24 mouse cellular contexts compared by ENCODE assay signal in the genomic region with DNA sequence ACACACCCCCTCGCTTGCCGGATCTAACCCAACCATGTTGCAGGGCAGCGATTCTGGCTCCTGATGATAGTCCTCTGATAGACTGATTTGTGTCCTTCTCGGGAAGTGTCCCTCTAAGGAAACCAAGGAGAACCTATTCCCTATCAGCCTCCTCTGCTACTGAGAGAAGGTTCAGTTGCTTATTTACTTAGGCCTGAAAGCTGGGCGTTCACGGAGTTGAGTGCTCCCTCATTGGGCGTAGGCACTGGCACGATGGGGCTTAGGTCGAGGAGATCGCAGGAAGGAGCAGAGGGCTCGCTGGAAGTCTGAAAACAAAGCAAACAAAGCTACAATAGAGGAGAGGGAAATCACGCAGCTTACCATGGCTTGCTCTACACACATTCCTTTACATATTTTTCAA. TPM values are rescaled to one million over a fixed set of nuclear protein-coding genes. Genes with fewer than 3 reads are reported as not detected.
DNase-seq lines count a peak whose midpoint lies in the region; ATAC-seq and TF ChIP-seq lines count a peak whose summit lies in the region.
"Had no signal": no experiment of that assay in that cellular context is flagged by ENCODE, and none has a peak within 500 bp of the region (broad histone marks: within the 10 kb centered on the region; RNA-seq: fewer than 3 reads in every experiment).

No protein-coding gene starts in this region.

- H3K9me3 ChIP-seq in midbrain, embryonic 11.5 days (ENCODE audit: control insufficient read depth, low read length) = no peaks in the 10 kb centered on the region
- H3K9me3 ChIP-seq in midbrain, postnatal 0 days (ENCODE audit: low read length) = no peaks in the 10 kb centered on the region
- H3K9me3 ChIP-seq in neural tube, embryonic 15.5 days (replicated peaks) = no peaks in the 10 kb centered on the region
- H3K9me3 ChIP-seq: embryonic facial prominence, embryonic 10.5 days; embryonic facial prominence, embryonic 13.5 days; forebrain, embryonic 12.5 days; forebrain, embryonic 15.5 days; hindbrain, embryonic 12.5 days; hindbrain, embryonic 15.5 days had no signal

- ATAC-seq in midbrain, embryonic 11.5 days (ENCODE audit: low FRiP score) = no peak
- ATAC-seq in midbrain, postnatal 0 days (ENCODE audit: low FRiP score) = no peak
- ATAC-seq in neural tube, embryonic 15.5 days (ENCODE audit: low FRiP score) = no peak
- ATAC-seq: activated CD4-positive, CD25-positive, alpha-beta regulatory T cell, adult 4 months; forebrain, embryonic 15.5 days had no signal

- DNase-seq in heart, adult 11 months = peak; percentile 85
- DNase-seq in heart, adult 18-20 months = no peak
- DNase-seq in midbrain, embryonic 11.5 days (ENCODE audit: low spot score, missing footprints) = peak; percentile 65
- DNase-seq in midbrain, postnatal 0 days (ENCODE audit: low spot score) = no peak
- DNase-seq in lung, postnatal 36 days = peak; percentile 46
- DNase-seq in yolk sac, embryonic 10.5 days (ENCODE audit: low spot score) = peak; percentile 26
- no peak for DNase-seq in cerebellum, postnatal 25 days
- DNase-seq: adrenal gland, adult 8-10 months; adrenal gland, postnatal 36 days; cerebellum, adult 18-20 months; cerebellum, adult 9-10 months; cerebellum, postnatal 36 days; embryo, embryonic 11 days; gastrocnemius, postnatal 25 days had no signal

- H3K4me1 ChIP-seq in midbrain, embryonic 11.5 days (ENCODE audit: control insufficient read depth, insufficient read depth, low read length) = no peaks in the 10 kb centered on the region
- H3K4me1 ChIP-seq in midbrain, postnatal 0 days (ENCODE audit: insufficient read depth, low read length) = no peaks in the 10 kb centered on the region
- H3K4me1 ChIP-seq in neural tube, embryonic 15.5 days = no peaks in the 10 kb centered on the region
- H3K4me1 ChIP-seq: embryonic facial prominence, embryonic 10.5 days; forebrain, embryonic 12.5 days; forebrain, embryonic 15.5 days; hindbrain, embryonic 12.5 days; hindbrain, embryonic 15.5 days had no signal

- H3K36me3 ChIP-seq in midbrain, embryonic 11.5 days (ENCODE audit: control insufficient read depth, insufficient read depth, low read length) = no peaks in the 10 kb centered on the region
- peaks cover 13% of the 10 kb centered on the region for H3K36me3 ChIP-seq in midbrain, postnatal 0 days (ENCODE audit: insufficient read depth, low read length)
- peaks cover 17% of the 10 kb centered on the region for H3K36me3 ChIP-seq in neural tube, embryonic 15.5 days

- H3K27ac ChIP-seq in midbrain, embryonic 11.5 days (ENCODE audit: low read depth, low read length) = no peak overlapping the region
- no peak overlapping the region for H3K27ac ChIP-seq in midbrain, postnatal 0 days (ENCODE audit: low read depth, low read length)
- H3K27ac ChIP-seq in neural tube, embryonic 15.5 days (replicated peaks) = no peak overlapping the region
- H3K27ac ChIP-seq: embryonic facial prominence, embryonic 10.5 days; embryonic facial prominence, embryonic 13.5 days; forebrain, embryonic 12.5 days; forebrain, embryonic 15.5 days; hindbrain, embryonic 12.5 days; hindbrain, embryonic 15.5 days had no signal

- H3K27me3 ChIP-seq in midbrain, embryonic 11.5 days (ENCODE audit: control insufficient read depth, insufficient read depth, low read length) = no peaks in the 10 kb centered on the region
- no peaks in the 10 kb centered on the region for H3K27me3 ChIP-seq in midbrain, postnatal 0 days (ENCODE audit: insufficient read depth, low read length)
- no peaks in the 10 kb centered on the region for H3K27me3 ChIP-seq in neural tube, embryonic 15.5 days (replicated peaks)
- H3K27me3 ChIP-seq: embryonic facial prominence, embryonic 13.5 days; forebrain, embryonic 12.5 days; forebrain, embryonic 15.5 days; hindbrain, embryonic 12.5 days; hindbrain, embryonic 15.5 days had no signal

- no peak overlapping the region for H3K4me3 ChIP-seq in midbrain, embryonic 11.5 days (ENCODE audit: low read depth, low read length)
- no peak overlapping the region for H3K4me3 ChIP-seq in midbrain, postnatal 0 days (ENCODE audit: low read depth, low read length)
- no peak overlapping the region for H3K4me3 ChIP-seq in neural tube, embryonic 15.5 days (replicated peaks)
- H3K4me3 ChIP-seq: embryonic facial prominence, embryonic 10.5 days; embryonic facial prominence, embryonic 13.5 days; erythroblast, embryonic 14.5 days; forebrain, embryonic 12.5 days; forebrain, embryonic 15.5 days; hindbrain, embryonic 12.5 days; hindbrain, embryonic 15.5 days had no signal

- H3K4me2 ChIP-seq in midbrain, embryonic 11.5 days = no peak overlapping the region
- no peak overlapping the region for H3K4me2 ChIP-seq in midbrain, postnatal 0 days (ENCODE audit: low read depth, low read length, poor library complexity, severe bottlenecking)
- H3K4me2 ChIP-seq in neural tube, embryonic 15.5 days = no peak overlapping the region
- H3K4me2 ChIP-seq: embryonic facial prominence, embryonic 13.5 days; forebrain, embryonic 12.5 days; forebrain, embryonic 15.5 days; heart, embryonic 11.5 days; hindbrain, embryonic 12.5 days; hindbrain, embryonic 15.5 days had no signal

- H3K9ac ChIP-seq in midbrain, embryonic 11.5 days (ENCODE audit: low read length) = no peak overlapping the region
- H3K9ac ChIP-seq in midbrain, postnatal 0 days (replicated peaks; ENCODE audit: low read length, poor library complexity, severe bottlenecking) = no peak overlapping the region
- H3K9ac ChIP-seq in neural tube, embryonic 15.5 days (replicated peaks) = no peak overlapping the region
- H3K9ac ChIP-seq: embryonic facial prominence, embryonic 13.5 days; forebrain, embryonic 12.5 days; forebrain, embryonic 15.5 days; hindbrain, embryonic 12.5 days; hindbrain, embryonic 15.5 days had no signal

- WGBS in midbrain, embryonic 11.5 days = 81% methylated on average over 12 of the region's 12 CpGs
- 90% methylated on average over 12 of the region's 12 CpGs for WGBS in midbrain, postnatal 0 days
- 95% methylated on average over 12 of the region's 12 CpGs for WGBS in neural tube, embryonic 15.5 days

- no peak for TF ChIP-seq CTCF in midbrain, postnatal 0 days (IDR thresholded peaks at IDR 0.05)

RNA-seq across cellular contexts. Expression of gene Cox11, which starts 19.6 kb away (rescaled TPM):
- 10 to 100 TPM; 20.1 to 24.2 TPM for total RNA-seq in heart, adult 18-20 months (2021)
- 24.6 and 26.4 TPM in 2 replicates for polyA plus RNA-seq in midbrain, embryonic 11.5 days (2014; fragmentation: Nextera tagmentation; extraction: Ambion mirVana)
- 23.6 and 33.3 TPM in 2 replicates for total RNA-seq in midbrain, postnatal 0 days (2014; rRNA removed)
- 36.4 and 42.0 TPM in 2 replicates for polyA plus RNA-seq in midbrain, postnatal 0 days (2015; fragmentation: Nextera tagmentation; extraction: Ambion mirVana)
- 42.3 and 44.1 TPM in 2 replicates for polyA plus RNA-seq in neural tube, embryonic 15.5 days (2015; fragmentation: Nextera tagmentation; extraction: Ambion mirVana)

RNA-seq across cellular contexts. Expression of gene Stxbp4, which starts 19.6 kb away (rescaled TPM):
- total RNA-seq in heart, adult 18-20 months (2021) = 1 to 10 TPM; 4.2 to 5.5 TPM
- polyA plus RNA-seq in midbrain, embryonic 11.5 days (2014; fragmentation: Nextera tagmentation; extraction: Ambion mirVana) = 36.5 and 41.8 TPM in 2 replicates
- total RNA-seq in midbrain, postnatal 0 days (2014; rRNA removed) = 11.2 and 12.9 TPM in 2 replicates
- 7.4 and 9.2 TPM in 2 replicates for polyA plus RNA-seq in midbrain, postnatal 0 days (2015; fragmentation: Nextera tagmentation; extraction: Ambion mirVana)
- 15.9 and 18.3 TPM in 2 replicates for polyA plus RNA-seq in neural tube, embryonic 15.5 days (2015; fragmentation: Nextera tagmentation; extraction: Ambion mirVana)

RNA-seq across cellular contexts. Expression of gene Tom1l1, which starts 30.6 kb away (rescaled TPM):
- total RNA-seq in heart, adult 18-20 months (2021) = 10 to 100 TPM; 14.9 to 16.4 TPM
- 17.4 and 18.7 TPM in 2 replicates for polyA plus RNA-seq in midbrain, embryonic 11.5 days (2014; fragmentation: Nextera tagmentation; extraction: Ambion mirVana)
- 12.6 and 13.9 TPM in 2 replicates for total RNA-seq in midbrain, postnatal 0 days (2014; rRNA removed)
- 17.9 and 19.6 TPM in 2 replicates for polyA plus RNA-seq in midbrain, postnatal 0 days (2015; fragmentation: Nextera tagmentation; extraction: Ambion mirVana)
- 24.5 and 30.1 TPM in 2 replicates for polyA plus RNA-seq in neural tube, embryonic 15.5 days (2015; fragmentation: Nextera tagmentation; extraction: Ambion mirVana)

Comparison
In these comparisons a context has a peak if more than half of its experiments do, and no peak if none do; other contexts are left out.
1. DNase-seq: peak in heart, adult 11 months (single experiment), midbrain, embryonic 11.5 days (single experiment), lung, postnatal 36 days (single experiment) and yolk sac, embryonic 10.5 days (single experiment); none in heart, adult 18-20 months (0 of 2), midbrain, postnatal 0 days (single experiment) and cerebellum, postnatal 25 days (0 of 2).